Mouse (Mus musculus): ENCODE data around the gene Gse1. TPM values are rescaled to one million over a fixed set of nuclear protein-coding genes. Genes with fewer than 3 reads are reported as not detected.
A peak's percentile ranks its signal among the peaks of the same experiment; 100 is the strongest.

Gene Gse1
- total RNA-seq, 1 experiment, result 21.4 TPM

GRCm38 (mm10) chr8:120610824-120611223, 382.6 kb downstream of the Gse1 start:
- TF ChIP-seq ZC3H11A (IDR thresholded peaks at IDR 0.05; ENCODE audit: borderline replicate concordance, low read depth, low read length) (no peak), CHD2 (IDR thresholded peaks at IDR 0.05; ENCODE audit: low read depth, low read length) (no peak)
- Histone ChIP-seq H3K4me3 (ENCODE audit: insufficient read depth in 1 of 2, low read depth in 1 of 2, low read length in 2 of 2, poor library complexity in 1 of 2, severe bottlenecking in 1 of 2) (no peak overlapping the region), H3K9ac (ENCODE audit: insufficient read depth, low read depth, low read length, poor library complexity, severe bottlenecking) (no peak overlapping the region), H3K36me3 (ENCODE audit: control insufficient read depth, insufficient read depth, low read length, poor library complexity, severe bottlenecking) (peaks cover 2% of the 10 kb centered on the region; the same call in 1 of the 2 replicates), H3K4me1 (ENCODE audit: control insufficient read depth in 2 of 2, insufficient read depth in 2 of 2, low read length in 2 of 2, poor library complexity in 1 of 2) (peaks cover 2 to 6% of the 10 kb centered on the region in 2 experiments; a peak in 1 of 4 replicates), H3K27ac (ENCODE audit: insufficient read depth, low read depth, low read length, poor library complexity, severe bottlenecking) (no peak overlapping the region), H3K9me3 (ENCODE audit: control insufficient read depth, insufficient read depth, low read depth, low read length) (no peaks in the 10 kb centered on the region)
- in situ Hi-C loops (cut with MboI; ENCODE audit: low sequenced_read_pairs in 2 of 2, unreplicated experiment in 2 of 2), result no loop called here
- DNase-seq (ENCODE audit: low read depth, low spot score), result no peak

GRCm38 (mm10) chr8:120614491-120614890, 386.2 kb downstream of the Gse1 start:
- Histone ChIP-seq H3K4me1 (ENCODE audit: control insufficient read depth in 2 of 2, insufficient read depth in 2 of 2, low read length in 2 of 2, poor library complexity in 1 of 2) (peaks cover 5 to 13% of the 10 kb centered on the region in 2 experiments; a peak in 2 of 4 replicates), H3K27ac (ENCODE audit: insufficient read depth, low read depth, low read length, poor library complexity, severe bottlenecking) (no peak overlapping the region), H3K36me3 (ENCODE audit: control insufficient read depth, insufficient read depth, low read length, poor library complexity, severe bottlenecking) (peaks cover 4% of the 10 kb centered on the region; the same call in 1 of the 2 replicates), H3K9me3 (ENCODE audit: control insufficient read depth, insufficient read depth, low read depth, low read length) (no peaks in the 10 kb centered on the region), H3K9ac (ENCODE audit: insufficient read depth, low read depth, low read length, poor library complexity, severe bottlenecking) (no peak overlapping the region), H3K4me3 (ENCODE audit: insufficient read depth in 1 of 2, low read depth in 1 of 2, low read length in 2 of 2, poor library complexity in 1 of 2, severe bottlenecking in 1 of 2) (no peak overlapping the region)
- TF ChIP-seq MAFK (IDR thresholded peaks at IDR 0.05; ENCODE audit: insufficient read depth, low read depth, low read length) (no peak), ZC3H11A (IDR thresholded peaks at IDR 0.05; ENCODE audit: borderline replicate concordance, low read depth, low read length) (no peak), CHD2 (IDR thresholded peaks at IDR 0.05; ENCODE audit: low read depth, low read length) (no peak), HCFC1 (IDR thresholded peaks at IDR 0.05; ENCODE audit: borderline replicate concordance, insufficient read depth, low read length) (no peak), ZNF384 (IDR thresholded peaks at IDR 0.05; ENCODE audit: low read depth, low read length) (no peak)
- in situ Hi-C loops (cut with MboI; ENCODE audit: low sequenced_read_pairs in 2 of 2, unreplicated experiment in 2 of 2), result no loop called here
- DNase-seq (ENCODE audit: low read depth, low spot score), result no peak

GRCm38 (mm10) chr8:120616663-120617626, 388.7 kb downstream of the Gse1 start:
- Histone ChIP-seq H3K36me3 (ENCODE audit: control insufficient read depth, insufficient read depth, low read length, poor library complexity, severe bottlenecking) (peaks cover 4% of the 10 kb centered on the region; the same call in 1 of the 2 replicates), H3K4me1 (ENCODE audit: control insufficient read depth in 2 of 2, insufficient read depth in 2 of 2, low read length in 2 of 2, poor library complexity in 1 of 2) (peaks cover 7 to 30% of the 10 kb centered on the region in 2 experiments), H3K9ac (ENCODE audit: insufficient read depth, low read depth, low read length, poor library complexity, severe bottlenecking) (no peak overlapping the region), H3K27ac (ENCODE audit: insufficient read depth, low read depth, low read length, poor library complexity, severe bottlenecking) (no peak overlapping the region), H3K4me3 (ENCODE audit: insufficient read depth in 1 of 2, low read depth in 1 of 2, low read length in 2 of 2, poor library complexity in 1 of 2, severe bottlenecking in 1 of 2) (no peak overlapping the region), H3K9me3 (ENCODE audit: control insufficient read depth, insufficient read depth, low read depth, low read length) (no peaks in the 10 kb centered on the region)
- in situ Hi-C loops (cut with MboI; ENCODE audit: low sequenced_read_pairs in 2 of 2, unreplicated experiment in 2 of 2), result no loop called here
- DNase-seq (ENCODE audit: low read depth, low spot score), result no peak
- TF ChIP-seq ZNF384 (IDR thresholded peaks at IDR 0.05; ENCODE audit: low read depth, low read length), result no peak
- TF ChIP-seq MAFK (IDR thresholded peaks at IDR 0.05; ENCODE audit: insufficient read depth, low read depth, low read length), result no peak
- TF ChIP-seq ZC3H11A (IDR thresholded peaks at IDR 0.05; ENCODE audit: borderline replicate concordance, low read depth, low read length), result no peak
- TF ChIP-seq HCFC1 (IDR thresholded peaks at IDR 0.05; ENCODE audit: borderline replicate concordance, insufficient read depth, low read length), result no peak
- no peak for TF ChIP-seq CHD2 (IDR thresholded peaks at IDR 0.05; ENCODE audit: low read depth, low read length)

GRCm38 (mm10) chr8:120618110-120618509, 389.9 kb downstream of the Gse1 start:
- Histone ChIP-seq H3K4me3 (ENCODE audit: insufficient read depth in 1 of 2, low read depth in 1 of 2, low read length in 2 of 2, poor library complexity in 1 of 2, severe bottlenecking in 1 of 2) (no peak overlapping the region), H3K9ac (ENCODE audit: insufficient read depth, low read depth, low read length, poor library complexity, severe bottlenecking) (no peak overlapping the region), H3K36me3 (ENCODE audit: control insufficient read depth, insufficient read depth, low read length, poor library complexity, severe bottlenecking) (peaks cover 4% of the 10 kb centered on the region; the same call in 1 of the 2 replicates), H3K9me3 (ENCODE audit: control insufficient read depth, insufficient read depth, low read depth, low read length) (no peaks in the 10 kb centered on the region), H3K4me1 (ENCODE audit: control insufficient read depth in 2 of 2, insufficient read depth in 2 of 2, low read length in 2 of 2, poor library complexity in 1 of 2) (peaks cover 7 to 32% of the 10 kb centered on the region in 2 experiments), H3K27ac (ENCODE audit: insufficient read depth, low read depth, low read length, poor library complexity, severe bottlenecking) (peak overlapping the region; percentile 20; the same call in 1 of the 2 replicates)
- in situ Hi-C loops (cut with MboI; ENCODE audit: low sequenced_read_pairs in 2 of 2, unreplicated experiment in 2 of 2), result no loop called here
- TF ChIP-seq MAFK (IDR thresholded peaks at IDR 0.05; ENCODE audit: insufficient read depth, low read depth, low read length) (no peak), CHD2 (IDR thresholded peaks at IDR 0.05; ENCODE audit: low read depth, low read length) (no peak), ZC3H11A (IDR thresholded peaks at IDR 0.05; ENCODE audit: borderline replicate concordance, low read depth, low read length) (peak; percentile 36; the same call in 1 of the 2 replicates), ZNF384 (IDR thresholded peaks at IDR 0.05; ENCODE audit: low read depth, low read length) (no peak), HCFC1 (IDR thresholded peaks at IDR 0.05; ENCODE audit: borderline replicate concordance, insufficient read depth, low read length) (no peak)
- peak; percentile 93 for DNase-seq (ENCODE audit: low read depth, low spot score)
